Mouse (Mus musculus): ENCODE results near the gene Nin.

The Nin gene

DNA sequence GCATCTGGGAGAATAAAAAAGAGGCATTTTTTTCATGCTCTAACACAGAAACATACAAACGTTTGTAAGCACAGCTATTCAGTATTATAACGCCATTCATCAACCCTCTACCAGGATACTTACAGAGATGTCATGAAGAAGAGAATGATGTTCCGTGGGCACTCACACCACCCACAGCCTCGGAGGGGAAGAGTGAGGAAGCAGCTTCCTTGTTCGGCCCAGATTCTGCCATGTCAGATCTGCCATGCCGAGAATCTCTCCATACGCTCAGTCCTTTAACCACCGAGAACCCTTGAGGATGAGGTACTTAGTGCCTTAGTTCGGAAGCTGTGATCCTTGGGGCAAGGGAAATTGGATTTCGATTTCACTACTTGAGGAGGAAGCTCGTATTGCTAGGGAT is at the start of gene Nin:
Gene Nin (minus strand): TSS at position 367 of the 400 bp plus-strand sequence.
- DNase-seq, result no peak

- no peak for DNase-seq
These were observed 47.5 kb upstream of the Nin start for GRCm38 (mm10) chr12:70161057-70161456.

DNA sequence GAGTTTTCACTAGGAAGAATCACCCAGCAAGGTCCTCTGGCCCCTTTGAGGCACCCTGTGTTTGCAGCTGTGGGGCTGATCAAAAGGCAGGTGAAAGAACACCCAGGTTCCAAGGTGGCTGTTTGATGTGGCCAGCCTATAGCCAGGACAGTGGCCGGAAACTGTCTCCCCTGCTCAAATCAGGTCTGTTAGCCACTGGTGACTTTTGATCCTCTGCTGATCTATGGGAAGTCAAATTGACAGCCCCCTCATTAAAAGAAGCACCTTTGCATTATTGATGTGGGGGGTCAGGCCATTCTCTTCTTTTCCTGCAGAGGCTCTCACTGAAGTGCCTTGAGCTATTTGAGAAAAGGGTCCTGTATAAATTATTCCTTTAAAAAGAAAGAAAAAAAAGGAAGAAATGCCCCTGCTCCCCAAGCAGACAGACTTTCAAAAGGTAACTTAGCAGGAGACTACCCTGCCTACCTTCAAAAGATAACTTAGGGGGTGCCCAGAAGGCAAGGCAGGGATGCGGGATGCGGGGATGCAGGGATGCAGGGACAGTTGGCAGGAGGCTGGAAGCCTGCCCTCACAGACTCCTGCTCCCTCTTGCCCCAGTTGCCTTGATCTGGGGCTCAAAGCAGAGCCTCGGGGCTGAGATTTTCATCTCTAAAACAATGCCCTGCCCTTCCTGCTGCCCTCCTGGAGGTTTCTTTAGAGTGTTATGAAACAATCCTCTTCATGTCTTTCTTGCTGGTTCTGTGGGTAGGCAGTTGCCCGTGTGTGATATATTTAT is 44.0 kb upstream of the Nin start:
- DNase-seq, result no peak

GRCm38 (mm10) chr12:70156222-70156621 is 42.7 kb upstream of the Nin start:
- no peak for DNase-seq

- no peak for DNase-seq
These were observed 40.3 kb upstream of the Nin start, which contains the start of gene Abhd12b for GRCm38 (mm10) chr12:70153842-70154241. TSS of gene Abhd12b (plus strand) at chr12:70154142.

GRCm38 (mm10) chr12:70148631-70149265 is 35.2 kb upstream of the Nin start:
- DNase-seq, result no peak

GRCm38 (mm10) chr12:70147986-70148630 is 34.6 kb upstream of the Nin start:
- DNase-seq, result no peak

- no peak for DNase-seq
These were observed 32.1 kb upstream of the Nin start for GRCm38 (mm10) chr12:70145586-70145985.

- DNase-seq, result peak; percentile 52
These were observed 31.3 kb upstream of the Nin start for GRCm38 (mm10) chr12:70144637-70145448.

DNA sequence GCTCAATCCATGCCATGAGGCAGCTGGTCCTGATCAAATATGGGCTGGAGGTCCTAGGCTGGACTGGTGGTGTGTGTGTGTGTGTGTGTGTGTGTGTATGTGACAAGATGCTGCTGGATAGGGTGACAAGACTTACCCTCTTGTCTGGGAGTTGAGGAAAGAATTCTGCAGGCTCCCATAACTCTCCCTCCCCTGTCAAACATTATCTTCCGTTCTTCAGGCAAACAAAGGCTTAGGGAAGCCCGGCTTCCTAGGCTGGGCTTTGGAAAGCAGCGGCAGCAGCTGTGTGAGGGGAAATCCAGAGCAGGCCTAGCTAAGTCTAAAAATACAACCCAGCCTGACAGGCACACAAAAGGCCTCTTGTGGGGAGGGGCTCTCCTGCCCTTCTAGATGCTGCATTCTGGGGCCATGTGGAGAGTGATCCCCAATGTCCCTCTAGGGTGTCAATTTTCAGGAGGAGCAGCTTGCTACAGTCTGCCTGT is 30.6 kb upstream of the Nin start:
- peak; percentile 27 for DNase-seq

GRCm38 (mm10) chr12:70140993-70141576 is 27.6 kb upstream of the Nin start:
- no peak for DNase-seq

GRCm38 (mm10) chr12:70140542-70140941 is 27.0 kb upstream of the Nin start:
- no peak for DNase-seq

DNA sequence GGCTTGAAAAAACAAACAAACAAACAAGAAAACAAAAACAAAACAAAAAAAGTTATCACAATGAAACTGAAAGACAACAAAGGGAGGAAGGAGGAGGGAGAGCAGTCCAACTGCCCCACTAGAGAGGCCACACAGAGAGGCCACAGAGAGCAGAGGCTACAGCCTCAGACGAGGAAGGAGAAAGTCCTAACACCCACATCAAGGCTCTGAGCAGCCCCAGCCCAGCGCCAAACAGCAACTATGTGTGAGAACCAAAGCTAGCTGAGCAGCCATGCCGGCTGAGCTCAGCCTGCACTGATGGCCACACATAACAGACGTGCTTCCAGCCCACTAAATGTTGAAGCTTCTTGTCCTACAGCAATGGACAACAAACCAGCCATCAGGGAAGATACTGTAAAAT is 26.4 kb upstream of the Nin start:
- no peak for DNase-seq

- no peak for DNase-seq
These were observed 24.1 kb upstream of the Nin start for GRCm38 (mm10) chr12:70137626-70138025.

DNA sequence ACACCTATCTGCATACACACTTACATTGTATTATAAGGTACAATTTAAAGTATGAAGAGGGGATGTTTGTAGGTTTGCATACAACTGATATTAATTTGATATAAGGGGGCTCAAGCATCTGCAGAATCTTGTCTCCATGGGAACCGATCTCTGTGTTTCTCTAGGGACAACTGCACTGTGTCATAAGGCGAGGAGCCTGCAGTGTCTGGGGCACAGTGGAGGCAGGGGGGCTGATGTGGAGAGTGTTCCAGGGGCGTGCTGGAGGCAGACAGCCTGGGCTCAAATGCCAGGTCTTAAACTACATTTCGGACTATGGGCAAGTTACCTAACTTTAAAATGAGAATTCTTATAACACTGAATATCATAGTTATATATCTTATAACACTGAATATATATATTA is 23.6 kb upstream of the Nin start:
- DNase-seq, result no peak

GRCm38 (mm10) chr12:70136185-70136756 is 22.8 kb upstream of the Nin start:
- no peak for DNase-seq

GRCm38 (mm10) chr12:70134627-70135235 is 21.2 kb upstream of the Nin start:
- DNase-seq, result peak; percentile 53

DNA sequence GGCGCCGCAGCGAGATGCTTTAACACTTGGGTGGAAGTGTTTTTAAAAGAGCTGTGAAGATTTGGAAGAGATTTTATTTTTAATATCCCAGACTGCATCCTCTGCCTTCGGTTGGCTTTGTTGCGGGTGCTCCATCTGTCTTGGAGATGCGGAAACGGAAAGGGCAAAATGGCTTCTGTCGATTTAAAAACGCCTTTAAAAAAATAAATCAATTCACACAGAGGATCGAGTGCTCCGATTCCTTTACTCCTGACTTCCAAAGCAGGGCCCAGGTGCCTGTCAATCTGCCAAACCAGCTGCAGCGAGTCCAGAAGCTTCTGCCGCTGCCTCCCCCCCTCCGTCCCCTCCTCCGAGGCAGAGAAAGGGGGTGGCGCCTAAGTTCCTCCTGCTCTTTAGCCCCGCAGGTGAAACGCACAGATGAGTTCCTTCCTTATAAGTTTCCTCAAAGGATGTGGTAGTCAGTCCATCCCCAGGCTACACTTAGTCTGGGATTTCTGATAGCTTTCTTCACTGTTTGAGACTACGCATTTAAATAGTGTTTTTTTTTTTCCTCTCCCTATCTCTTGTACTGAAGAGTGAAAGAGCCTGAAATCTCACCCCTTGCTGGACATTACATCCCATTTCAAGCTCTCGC is 17.6 kb upstream of the Nin start:
- DNase-seq, result no peak

GRCm38 (mm10) chr12:70129105-70129504 is 15.6 kb upstream of the Nin start:
- DNase-seq, result no peak

DNA sequence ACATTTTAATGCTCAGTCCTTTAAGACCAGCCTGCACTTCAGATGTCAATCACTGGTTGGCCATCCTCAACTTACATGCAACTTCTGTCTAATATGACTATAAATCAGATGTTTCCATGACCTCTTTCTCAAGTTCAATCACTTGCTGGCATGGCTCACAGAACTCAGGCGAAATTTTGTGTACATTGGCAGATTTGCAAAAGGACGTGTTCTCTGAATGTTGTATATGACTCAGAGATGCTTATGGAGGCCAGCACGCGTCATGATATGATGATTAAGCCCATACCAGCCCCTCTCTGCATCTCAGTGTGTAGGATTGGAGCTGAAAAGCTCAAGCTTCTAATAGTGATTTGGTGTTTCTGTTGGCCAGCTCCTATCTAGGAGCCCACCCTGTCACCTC is 13.1 kb upstream of the Nin start:
- DNase-seq, result no peak

GRCm38 (mm10) chr12:70119552-70119951 is 6.0 kb upstream of the Nin start:
- no peak for DNase-seq

Data from kidney, adult 18-20 months (tissue).